Mouse (Mus musculus) adrenal gland, adult (tissue): ENCODE measurements at regions not wholly inside any gene's neighbourhood (a gene's known extent, or its start where the extent isn't known, plus 50 kb on each side); places are given as distances from the start of the nearest gene placed in this dataset.

ENCODE experiments used
- DNase-seq, 2 experiments: peaks; one replicate each; pipeline ENCODE4 v3.0.0; 2022 to 2023; ENCODE audit warnings: low spot score in 1 of 2; ENCODE audit not compliant: inconsistent age in 2 of 2

DNA sequence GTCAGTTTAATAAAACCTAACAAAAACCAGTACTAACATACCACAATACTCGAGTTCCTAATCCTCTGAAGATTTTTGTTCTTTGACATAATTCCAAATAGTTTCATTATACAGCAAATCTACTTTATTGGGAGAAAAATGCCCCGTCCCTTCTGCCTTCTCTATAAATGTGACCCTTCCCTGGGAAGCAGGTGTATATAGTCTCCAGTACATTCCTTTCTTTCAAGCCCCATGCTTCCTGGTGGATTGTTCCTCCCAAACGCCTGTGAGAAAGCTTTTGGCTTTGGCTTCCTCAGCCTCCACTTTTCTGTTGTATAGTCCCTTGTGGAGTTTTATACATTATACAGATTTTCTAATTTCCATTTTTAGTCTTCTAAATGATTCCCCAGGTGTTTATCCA is 1001.8 kb upstream of the Tenm3 start:
- DNase-seq: no peak

DNA sequence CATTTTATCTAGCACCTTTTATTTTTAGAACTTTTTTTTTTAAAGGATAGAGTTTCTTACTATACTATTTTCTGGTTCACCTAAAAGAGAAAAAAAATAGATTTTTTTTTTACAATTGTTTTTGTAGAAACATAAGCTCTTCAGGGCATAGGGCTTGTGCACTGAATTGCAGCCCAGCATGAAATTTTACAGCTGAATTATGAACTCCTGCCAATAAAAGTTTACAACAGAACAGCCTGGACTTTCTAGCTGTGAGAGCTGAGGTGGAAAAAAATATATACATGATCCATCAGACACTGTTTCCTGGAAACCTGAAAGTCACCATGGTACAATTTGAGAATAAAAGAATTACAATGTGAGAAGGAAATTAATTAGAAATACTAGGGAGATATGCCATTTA is 988.2 kb upstream of the Tenm3 start:
- DNase-seq: no peak

DNA sequence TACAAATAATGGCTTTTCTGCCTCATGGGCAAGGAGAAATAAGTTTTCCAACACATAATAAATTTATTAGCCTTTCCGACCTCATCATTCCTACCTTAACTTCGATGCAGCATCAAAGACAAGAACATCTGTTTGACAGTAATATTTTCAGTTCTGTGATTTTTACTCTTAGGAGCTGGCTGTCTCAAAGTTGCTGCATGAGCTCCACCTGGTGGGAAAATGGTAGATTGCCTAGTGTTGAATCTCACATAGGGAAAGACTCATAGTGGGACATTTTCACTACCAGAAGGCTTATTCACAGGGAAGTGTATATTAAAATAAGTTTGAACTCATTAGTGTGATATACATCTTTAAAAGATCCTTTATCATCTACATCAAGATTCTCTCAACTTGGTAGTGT is 985.6 kb upstream of the Tenm3 start:
- peak; percentile 12 to 69 for DNase-seq

DNA sequence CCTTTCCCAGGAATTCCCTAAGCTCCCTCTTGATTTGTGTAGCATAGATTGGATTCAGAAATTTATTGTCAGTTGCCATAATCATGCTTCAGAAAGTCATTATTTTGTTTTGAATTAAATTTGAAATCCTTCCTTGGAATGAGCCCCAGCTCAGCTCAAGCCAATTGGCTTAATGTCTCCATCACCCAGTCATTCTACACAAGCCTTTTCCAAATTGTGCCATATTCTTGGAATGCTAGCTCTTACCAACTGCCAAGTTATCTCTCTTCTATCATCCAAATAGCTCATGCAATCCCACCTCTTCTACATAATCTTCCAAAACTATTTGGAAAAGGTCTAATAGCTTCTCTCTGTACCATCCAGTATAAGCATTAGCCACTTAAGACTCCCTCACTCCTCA is 982.5 kb upstream of the Tenm3 start:
- DNase-seq: no peak

DNA sequence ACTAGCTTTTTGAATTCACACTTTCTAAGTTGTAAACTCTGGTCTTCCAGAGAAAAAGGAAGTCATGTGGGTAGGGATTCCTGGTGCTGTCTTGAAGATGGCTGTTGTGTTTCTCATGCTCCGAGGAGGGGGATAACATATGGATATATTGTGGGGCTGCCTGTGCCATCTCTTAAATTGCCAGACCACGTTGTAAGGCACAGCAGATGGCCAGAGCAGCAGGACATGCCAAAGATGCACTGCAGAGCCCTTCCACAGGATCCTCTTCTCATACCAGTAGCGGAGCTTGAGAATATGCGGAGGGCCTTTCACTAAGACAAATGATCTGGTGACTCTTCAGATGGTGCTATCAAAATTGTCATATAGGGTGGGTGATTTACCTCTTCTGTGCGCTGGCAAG is 981.2 kb upstream of the Tenm3 start:
- DNase-seq: no peak

DNA sequence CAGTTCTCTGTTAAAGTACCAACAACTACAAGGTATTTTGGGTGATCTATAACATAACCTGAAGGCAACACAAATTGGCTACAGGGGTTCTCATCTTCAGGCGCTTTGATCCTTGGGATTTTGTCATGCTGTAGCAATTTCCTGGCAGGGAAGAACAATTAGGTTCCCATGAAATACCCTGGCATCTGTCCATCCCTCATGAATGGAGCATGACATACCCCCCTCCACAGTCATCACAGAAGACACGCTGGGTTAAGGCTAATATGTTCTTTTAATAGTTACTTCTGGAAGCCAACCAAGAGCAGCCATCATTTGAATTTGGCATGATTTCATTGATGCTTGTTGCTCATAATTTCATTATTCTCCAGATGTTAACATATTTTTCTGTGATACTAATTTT is 979.0 kb upstream of the Tenm3 start:
- DNase-seq: peak in 1 of 2 experiments; percentile 10

DNA sequence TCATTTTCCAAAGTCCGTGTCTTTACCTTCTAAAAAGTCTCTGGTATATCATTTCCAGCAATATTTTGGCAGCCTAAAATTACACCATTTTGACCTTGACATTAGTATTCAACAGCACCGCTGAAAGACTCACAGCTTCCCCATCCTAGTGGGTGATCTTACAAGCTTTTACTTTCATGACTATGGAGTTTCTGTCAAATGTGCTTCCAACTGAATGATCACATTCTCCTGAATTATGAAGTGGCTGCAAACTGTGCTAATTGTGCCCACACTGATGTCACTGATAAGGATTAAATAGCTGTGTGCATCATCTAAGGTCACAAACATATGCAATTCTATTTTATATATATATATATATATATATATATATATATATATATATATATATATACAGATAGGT is 955.5 kb upstream of the Tenm3 start:
- DNase-seq: no peak

DNA sequence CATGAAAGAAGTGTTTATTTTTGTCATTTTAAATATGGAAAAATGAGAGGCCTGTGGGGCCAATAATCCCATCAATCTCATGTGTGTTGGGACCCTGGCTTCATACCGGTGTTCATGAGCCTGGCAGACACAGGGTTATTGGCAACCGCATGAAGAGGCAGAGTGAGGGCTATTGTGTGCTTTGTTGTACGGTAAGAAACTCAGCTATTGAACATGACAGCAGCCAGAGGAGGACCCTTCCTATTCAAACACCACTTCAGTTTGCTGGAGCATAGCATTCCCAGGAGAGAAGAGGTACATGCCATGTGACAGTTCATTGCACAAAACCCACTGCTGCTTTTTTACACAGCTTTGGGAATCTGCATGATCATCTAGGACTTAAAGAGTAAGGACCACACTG is 953.0 kb upstream of the Tenm3 start:
- DNase-seq: no peak

DNA sequence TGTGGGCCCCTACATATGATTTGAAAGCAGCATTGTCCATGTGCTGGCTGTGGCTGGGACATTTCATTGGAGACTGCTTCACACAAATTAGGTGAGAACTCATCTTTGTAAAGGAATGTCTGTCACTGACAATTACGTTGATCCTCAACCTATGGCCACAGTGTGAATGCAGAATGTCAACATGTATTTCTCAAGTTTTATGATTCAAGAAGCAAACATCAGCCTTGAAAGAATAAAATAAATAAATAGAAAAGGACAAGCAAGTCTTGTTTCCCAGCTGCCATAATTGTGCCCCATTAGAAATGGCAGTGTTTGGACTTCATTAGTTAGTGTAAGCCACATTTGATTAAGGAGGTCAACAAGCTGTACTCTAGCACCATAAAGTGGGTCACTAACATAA is 950.7 kb upstream of the Tenm3 start:
- DNase-seq: no peak

DNA sequence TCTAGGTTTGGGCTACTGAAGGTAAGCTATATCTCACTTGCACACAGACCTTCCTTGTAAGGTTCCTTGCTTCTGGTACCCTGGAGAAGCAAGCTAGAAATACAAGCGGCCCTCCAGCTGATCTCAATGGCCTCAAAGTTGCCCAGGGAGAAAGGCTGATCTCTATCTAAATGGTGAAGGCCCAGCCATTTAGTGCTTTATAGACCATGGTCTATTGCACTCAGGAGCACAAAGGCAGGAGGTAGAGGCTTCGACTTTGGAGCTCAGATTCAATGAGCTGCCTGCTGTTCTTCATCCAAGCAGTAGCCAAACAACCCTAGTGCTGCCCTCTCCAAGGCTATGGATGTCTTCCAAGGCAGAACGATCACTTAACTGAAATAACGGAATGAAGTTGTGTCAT is 926.1 kb upstream of the Tenm3 start:
- no peak for DNase-seq

DNA sequence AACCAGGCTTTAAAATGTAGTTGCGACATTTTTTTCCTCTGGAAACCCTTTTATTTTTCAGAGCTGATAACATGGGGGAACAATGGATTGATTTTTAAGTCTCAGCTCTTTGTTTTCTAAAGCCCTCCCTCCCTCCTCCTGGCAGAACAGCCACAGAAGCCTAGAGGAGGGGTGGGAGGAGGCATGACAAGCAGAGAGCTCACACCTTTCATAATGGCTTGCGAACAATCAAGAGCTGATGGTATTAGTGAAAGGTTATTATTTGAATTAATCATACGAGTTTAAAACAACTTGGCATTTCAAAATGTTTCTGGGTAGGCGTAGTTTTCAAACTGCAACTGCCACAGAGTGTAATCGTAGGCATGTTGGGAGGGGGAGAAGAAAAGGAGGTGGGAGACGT is 894.3 kb upstream of the Tenm3 start:
- DNase-seq: no peak

DNA sequence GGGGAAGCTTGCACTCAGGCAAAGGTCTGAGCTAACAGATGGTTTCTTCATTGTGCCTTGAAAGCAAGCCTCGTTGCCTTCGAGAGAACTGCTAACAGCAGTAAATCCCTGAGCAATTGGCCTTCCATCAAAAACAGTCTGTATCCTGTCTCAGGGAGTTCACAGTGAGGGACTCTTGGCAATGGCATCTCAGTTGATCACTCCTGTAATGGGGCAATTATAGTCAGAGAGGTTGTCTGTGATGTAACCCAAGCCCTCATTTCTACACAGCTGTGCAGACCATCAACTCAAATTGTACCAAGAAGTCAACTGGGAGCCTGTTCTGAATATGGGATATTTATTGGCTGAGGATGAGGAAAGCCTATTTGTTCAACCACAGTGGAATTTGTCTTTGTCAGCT is 885.4 kb upstream of the Tenm3 start:
- DNase-seq: no peak

DNA sequence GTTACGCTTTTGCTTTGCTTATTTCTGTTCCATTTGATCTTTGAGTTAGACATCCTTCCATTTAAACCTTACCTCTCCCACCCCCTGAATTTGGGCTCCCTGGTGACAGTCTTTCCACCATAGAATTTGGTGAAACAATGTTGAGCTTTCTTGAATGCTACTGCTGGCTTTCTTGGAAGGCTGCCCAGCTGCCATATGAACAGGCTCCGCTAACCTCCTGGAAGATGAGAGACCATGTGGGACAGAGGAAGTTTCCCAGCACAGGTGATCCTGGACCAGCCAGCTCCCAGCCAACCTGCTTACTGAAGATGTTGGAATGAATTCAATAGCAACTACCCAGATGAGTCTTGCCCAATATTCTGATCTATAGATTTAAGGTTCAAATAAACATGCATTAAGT is 868.6 kb upstream of the Tenm3 start:
- DNase-seq: no peak

DNA sequence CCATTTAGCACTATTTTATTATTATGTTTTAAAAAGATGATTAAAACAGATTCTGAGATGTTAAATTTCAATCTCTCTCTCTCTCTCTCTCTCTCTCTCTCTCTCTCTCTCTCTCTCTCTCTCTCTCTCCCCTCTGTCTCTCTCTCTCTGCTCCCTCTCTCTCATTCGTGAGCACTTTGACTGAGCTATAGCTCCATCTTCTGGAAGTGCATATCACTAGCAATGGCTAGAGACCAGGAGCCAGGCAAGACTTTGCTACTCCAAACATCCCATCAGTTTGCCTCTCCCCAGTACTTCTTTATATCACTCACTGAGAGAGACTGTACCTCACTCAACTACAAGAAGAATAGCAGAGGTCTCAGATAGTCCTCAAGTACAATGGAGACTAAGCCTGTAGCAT is 865.0 kb upstream of the Tenm3 start:
- DNase-seq: peak in 1 of 2 experiments; percentile 26

DNA sequence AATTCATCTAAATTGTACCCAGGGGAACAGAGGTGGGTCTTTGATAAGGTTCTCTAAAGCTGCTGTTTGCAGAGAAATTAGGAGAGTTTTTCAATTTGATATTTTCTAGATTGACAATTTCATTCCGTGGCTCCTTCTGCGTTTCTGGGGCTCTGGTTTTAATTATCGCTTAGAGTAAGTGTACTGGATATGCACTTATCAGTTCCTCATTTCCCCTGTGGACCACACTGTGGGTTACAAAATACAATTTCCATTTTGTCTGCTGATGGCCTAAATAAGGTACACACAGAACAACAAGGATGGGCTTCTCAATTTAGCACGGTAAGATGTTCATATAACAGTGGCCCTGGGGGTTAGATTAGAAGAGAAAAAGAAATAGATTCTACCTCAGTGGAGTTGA is 855.3 kb upstream of the Tenm3 start:
- peak in 1 of 2 experiments; percentile 19 for DNase-seq

DNA sequence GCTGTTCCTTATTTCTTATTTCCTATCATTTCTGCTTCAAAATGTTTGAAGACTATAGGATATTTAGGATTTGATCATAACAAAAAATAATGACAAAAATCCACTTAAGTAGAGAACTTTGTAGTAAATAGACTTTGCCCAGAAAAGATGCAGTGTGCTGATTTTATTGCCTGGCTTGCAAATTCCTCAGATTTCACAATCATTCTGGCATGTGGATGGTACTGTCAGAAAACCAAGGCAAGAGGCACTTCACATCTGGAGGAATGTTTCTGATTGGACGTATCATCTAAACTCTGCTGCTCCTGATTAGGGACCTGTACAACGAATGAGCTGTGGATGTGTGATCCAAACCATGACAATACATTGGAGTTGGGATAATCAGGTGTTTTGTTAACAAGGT is 853.0 kb upstream of the Tenm3 start:
- no peak for DNase-seq
